Mouse (Mus musculus): ENCODE measurements around the gene Fbxl13.

The Fbxl13 gene

DNA sequence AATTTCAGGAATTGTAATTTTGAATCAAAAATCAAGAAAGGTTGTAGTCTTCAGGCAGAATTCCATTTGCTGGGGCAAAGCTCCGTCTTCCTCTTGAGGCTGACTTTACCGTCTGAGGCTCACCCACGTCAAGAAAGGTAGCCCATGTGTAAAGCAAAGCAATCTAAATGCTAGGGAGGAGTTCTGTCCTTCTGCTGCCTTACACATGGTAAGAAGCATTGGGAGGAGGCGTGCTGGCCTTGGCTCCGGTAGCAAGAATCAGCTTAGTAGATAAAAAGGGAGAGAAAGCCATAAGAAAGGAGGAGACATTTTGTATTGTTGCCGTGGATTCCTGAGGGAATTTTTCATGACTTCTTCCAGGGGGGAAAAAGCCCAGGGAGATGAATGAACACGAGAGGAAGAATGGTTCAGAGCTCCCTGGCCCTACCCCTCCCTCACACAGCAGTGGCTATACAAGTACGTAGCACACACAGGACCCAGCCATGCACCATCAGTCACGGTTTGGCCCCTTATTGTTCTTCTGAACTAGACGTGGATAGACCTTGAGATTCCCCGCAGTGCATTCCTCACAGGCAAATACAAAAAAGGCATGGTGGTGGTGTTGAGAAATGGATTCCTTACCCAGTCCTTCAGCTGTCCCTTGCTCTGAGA, 118.5 kb downstream of the Fbxl13 start:
- DNase-seq (ENCODE audit: low read depth, low spot score), result no peak

DNA sequence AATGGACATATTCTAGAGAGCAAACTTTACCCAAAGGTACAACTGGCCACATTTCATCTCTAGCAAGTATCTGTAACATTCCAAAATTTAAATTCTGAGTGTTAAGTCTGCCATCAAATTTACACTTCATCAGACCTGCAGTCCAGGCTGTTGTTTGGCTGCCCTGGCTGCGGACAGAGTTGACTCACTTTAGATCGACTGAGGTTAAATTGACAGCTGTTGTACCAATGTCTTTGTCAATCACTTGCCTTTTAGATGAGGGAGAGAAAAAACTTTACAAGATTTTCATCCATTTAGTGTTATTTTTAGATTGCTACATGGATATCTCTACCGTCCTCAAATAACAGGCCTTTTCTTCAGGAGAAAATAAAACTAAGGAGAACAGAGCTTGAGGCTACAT, 126.3 kb downstream of the Fbxl13 start:
- no peak for DNase-seq (ENCODE audit: low read depth, low spot score)

DNA sequence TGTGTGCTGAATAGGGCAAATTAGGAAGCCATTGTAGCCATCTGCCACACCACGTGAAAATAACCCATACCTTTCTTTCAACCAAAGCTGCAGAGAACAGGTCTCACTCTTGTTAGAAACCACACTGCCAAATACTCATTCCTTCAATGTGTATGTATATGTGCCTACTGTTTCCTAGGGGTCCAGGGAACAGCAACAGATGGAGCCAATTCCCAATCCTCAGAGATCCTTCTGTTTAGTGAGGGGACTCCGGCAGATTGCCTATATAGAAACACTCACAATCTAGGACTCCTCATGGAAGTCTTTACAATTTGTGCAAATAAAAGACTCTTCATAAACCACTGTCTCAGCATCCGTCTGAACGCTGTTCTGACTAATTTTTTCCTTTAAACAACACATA, 127.2 kb downstream of the Fbxl13 start:
- DNase-seq (ENCODE audit: low read depth, low spot score), result no peak

DNA sequence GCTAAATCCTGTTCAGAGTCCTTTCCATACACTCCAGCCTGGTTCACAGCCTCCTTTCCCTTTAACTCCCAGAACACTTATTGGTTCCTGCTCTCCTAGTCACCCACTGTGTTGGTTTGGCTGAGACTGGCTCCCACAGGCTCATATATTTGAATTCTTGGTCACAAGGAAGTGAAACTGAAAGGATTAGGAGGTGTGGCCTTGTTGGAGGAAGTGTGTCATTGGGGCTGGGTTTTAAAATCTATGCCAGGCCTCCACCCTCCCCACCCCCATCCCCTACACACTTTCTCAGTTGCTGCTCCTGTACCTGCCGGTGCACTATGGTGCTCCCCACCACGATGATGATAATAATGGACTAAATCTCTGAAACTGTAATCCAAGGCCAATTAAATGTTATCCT, 127.9 kb downstream of the Fbxl13 start:
- DNase-seq (ENCODE audit: low read depth, low spot score), result no peak

DNA sequence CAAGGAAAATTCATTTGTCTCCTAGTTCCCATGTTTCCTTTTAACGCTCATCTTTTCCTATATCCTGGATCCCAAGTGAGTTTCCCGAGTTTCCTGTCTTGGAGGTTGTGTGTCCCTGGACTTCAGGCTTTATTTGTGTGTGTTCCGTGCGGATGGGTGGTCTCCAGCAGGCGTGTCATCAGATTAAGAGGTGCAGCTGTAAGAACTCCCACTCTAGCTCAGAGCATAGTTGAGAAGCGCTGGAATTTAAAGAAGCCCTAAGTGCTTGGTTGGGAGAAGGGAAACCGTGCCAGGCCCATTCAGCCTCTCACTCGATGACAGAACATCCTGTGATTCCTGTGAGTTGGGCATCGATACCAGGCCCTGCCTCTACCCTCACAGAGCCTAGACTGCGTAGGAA, 132.1 kb downstream of the Fbxl13 start:
- DNase-seq (ENCODE audit: low read depth, low spot score), result no peak

DNA sequence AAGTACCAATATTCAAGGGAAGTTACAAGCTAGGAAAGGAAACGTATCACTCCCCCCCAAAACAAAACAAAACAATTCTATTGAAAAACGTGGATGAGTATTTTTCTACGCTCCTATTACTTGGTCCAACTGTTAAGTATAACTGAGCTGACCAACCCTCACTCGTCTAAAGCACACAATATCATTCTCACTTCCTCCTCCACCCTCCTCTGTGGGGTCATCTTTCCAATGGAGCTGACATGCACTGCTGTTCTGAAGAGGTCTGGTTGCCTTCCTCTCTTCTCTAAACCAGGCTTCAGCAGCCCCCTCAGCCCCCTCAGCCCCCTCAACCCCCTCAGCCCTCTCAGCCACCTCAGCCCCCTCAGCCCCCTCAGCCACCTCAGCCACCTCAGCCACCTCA, 135.6 kb downstream of the Fbxl13 start:
- DNase-seq (ENCODE audit: low read depth, low spot score), result no peak

DNA sequence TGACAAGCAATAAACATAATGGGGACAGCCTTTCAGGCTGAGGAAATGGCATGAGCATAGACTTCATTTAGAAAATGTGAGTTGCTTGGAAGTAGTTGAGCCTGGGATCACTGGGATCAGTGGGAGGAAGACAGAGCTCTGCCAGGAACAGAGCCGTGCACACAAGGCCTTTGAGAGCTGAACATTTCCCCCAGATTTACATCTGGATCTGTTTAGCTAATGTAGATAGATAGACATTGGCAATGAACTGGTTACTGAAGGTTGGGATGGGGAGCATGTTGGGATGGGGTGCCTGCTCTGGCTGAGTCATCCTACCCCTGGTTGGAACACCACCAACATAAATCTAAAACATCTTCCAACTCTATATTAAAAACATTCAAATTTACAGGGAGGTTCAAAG, 138.5 kb downstream of the Fbxl13 start:
- DNase-seq (ENCODE audit: low read depth, low spot score), result no peak

DNA sequence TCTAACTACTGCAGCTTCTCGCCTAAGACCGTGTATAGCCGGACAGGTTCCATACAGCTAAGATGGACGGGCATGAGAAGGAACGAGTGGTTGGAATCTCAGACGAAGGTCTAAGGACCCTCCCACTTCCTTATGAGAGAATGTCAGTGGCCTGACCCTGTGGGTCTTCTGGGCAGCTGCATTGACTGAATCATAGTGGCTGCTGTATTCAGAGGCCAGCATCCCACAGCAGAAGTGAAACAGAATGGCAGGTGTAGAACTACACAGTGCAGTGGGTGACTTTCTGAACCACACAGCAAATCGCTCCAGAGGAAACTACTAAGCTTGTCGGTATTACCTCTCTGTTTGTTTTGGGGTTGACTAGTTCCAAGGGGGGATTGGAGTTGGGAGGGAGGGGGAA, 140.3 kb downstream of the Fbxl13 start:
- no peak for DNase-seq (ENCODE audit: low read depth, low spot score)

DNA sequence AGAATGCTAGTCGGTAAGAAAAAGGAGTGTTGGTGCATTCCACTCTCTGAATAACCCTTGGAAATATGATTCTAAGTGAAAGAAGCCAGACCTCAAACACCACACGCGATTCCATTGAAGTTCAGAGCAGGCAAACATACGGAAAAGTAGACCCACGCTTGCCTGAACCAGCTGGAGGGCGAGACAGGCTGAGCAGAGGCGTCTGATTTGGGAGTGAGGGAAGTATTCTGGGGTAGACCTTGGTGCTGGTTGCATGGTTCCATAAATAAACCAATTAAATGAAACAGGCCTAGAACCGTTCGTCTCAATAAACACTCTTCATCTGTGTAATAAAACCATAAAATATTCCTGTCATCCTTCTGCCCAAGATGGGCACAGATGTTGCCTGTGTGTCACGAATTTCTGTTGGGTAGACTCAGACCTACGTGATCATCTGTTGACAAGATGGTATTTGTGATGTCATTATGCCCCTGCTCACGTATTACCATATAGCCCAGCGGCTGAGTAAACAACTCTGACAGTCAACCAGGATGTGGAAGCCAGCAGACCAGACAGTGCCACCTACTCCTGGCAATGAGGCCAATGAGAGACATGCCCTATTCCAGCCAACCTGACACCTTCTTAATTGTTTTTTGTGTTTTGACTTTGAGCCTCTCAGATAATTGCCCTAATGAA, 142.4 kb downstream of the Fbxl13 start:
- DNase-seq (ENCODE audit: low read depth, low spot score), result no peak

DNA sequence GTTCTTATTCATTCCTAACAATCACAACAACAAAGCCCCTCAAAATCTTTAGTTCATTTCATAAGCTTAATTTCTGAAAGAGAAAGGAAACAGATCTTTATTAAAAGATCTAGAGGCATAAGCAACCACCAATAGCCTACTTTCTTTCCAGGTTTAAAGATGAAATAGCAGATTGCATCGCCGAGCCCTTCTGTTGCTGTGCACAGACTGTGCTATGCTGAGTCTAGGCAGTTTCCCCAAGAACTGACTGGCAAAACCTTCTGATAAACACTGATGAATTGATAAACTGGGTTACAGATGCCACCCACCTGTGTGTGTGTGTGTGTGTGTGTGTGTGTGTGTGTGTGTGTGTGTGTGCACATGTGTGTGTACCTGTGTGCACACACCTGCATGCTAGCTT, 144.5 kb downstream of the Fbxl13 start:
- no peak for DNase-seq (ENCODE audit: low read depth, low spot score)

DNA sequence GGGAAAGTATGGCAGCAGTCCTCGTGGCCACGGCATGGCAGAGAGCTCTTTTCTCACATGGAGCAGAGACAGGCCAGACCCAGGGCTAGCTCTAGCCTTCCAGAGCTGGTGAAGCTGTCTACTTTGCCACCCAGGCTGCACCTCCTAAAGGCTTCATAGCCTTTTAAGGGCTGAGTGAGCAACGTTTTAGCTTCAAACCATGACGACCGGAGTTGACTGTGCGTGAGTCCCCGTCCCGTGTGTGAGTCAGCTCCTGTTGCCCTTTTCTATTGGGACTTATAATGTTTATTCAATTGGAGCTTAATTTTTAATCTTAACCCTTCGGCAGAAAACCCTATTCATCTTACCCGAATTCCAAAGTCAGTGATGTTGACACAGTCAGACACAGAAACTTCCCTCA, 145.3 kb downstream of the Fbxl13 start:
- DNase-seq (ENCODE audit: low read depth, low spot score), result no peak

DNA sequence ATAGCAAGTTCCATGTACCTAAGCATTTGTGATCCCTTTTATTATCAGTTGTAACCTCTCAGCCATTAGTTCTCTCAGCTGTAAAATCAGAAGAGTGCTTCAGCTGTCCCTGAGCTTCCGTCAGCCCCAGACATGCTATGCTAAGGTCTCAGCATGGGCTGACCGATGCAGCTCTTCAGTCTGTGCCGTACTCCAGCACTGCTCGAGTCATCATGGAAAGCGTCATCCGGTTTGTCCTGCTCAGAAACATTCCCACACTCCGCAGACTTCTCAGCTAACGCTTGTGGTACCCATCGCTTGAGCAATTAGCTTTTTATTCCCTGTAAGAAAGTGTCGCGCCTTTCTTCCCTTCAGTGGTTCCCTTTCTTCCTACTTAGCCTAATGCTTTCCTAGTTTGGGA, 146.5 kb downstream of the Fbxl13 start:
- DNase-seq (ENCODE audit: low read depth, low spot score), result no peak

DNA sequence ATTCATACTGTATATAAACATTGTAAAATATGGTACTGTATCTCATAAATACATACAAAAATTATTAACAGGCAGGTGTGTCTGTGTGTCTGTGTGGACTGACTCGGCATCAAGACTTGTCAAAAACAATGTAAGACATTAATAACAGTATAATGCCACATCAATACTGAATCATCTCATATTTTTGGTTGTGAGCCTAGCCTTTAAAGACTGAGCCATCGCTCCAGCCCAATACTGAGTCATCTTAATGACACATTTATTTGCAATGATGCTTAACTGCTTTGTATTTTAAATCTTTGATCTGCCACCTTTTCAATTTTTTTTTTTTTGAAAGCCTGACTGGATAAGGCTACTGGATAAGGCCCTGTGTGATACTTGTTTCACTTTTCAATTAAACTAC, 146.9 kb downstream of the Fbxl13 start:
- DNase-seq (ENCODE audit: low read depth, low spot score), result no peak

DNA sequence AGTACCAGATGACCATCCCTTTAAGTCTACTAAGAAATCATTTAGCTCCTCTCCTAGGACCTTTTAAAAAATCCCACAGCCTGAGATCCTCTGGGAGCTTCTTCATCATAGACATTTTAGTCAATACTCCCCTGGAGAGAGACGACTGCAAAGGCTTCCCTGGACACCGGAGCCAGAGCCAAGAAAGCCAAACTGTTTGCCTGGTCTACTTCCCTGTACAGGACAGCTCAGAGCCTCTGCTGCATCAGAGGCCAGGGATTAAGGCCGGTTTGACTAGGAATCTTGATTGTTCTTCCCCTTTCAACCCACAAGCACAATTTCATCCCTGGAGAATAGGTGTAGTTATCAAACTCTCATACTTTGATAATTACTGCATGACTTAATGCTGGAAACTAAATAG, 148.6 kb downstream of the Fbxl13 start:
- no peak for DNase-seq (ENCODE audit: low read depth, low spot score)

DNA sequence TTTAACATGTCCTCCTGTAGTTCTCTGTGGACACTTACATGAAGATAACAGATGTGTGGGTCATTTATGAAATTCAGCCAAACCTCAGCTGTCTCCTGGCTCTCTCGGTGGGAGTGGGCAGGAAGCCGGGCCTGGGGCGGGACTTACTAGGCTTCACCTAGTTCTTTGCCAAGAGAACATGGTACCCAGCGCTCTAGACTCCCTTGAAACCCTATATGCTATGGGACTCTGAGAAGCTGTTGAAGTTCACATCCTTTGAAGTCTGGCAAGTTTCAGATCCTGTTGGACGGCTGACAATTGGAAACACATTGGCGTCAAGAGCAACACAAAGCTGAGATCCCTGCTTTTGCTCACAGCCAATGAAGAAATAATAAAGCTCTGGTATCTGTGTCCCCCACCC, 149.1 kb downstream of the Fbxl13 start:
- no peak for DNase-seq (ENCODE audit: low read depth, low spot score)

DNA sequence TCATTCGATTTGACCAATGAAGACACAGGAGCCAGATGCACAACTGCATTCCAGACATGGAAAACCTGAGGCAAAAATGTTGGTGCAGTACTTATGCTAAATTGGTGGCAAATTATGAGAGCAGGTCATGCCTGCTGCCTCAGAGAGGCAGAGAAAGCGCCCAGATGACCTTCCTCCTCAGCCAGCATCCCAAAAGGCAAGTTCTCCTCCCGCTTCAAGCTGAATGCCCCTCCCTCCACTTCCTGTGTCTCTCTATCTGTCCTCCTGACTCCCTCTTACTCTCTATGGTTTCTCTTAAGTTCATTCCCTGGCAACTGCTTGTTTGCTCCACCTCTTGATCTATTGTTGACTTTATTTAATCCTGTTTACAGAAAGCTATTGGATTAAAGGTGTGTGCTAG, 150.7 kb downstream of the Fbxl13 start:
- DNase-seq (ENCODE audit: low read depth, low spot score), result no peak

DNA sequence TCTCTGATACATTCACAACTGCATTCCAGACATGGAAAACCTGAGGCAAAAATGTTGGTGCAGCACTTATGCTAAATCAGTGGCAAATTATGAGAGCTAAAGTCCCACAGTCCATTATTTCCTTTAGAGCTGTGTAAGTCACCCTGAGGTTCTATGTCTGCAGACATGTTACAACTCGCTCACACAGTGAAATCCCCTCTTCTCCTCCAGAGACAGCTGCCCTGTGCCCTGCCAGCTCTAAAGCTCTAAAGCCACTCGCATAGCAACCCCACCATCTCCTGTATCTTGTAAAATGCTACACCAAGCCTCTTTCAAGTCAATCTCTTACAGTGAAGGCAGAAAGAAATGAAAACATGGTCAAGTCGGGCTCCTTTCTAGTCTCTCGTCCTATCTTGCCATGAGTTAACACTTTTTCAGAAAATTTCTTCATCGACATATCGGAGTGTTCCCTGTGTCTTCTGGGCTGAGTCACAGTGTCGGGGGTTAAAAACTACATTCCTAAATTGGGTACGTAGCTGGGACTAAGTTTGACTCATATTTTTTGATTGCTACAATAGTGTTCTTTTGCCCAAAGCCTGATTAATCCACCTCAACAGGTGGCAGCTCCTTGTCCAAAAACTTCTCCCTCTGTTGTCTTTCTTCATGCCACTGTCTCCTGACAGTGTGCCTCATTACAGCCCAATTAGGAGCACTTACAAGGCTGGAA, 152.0 kb downstream of the Fbxl13 start:
- DNase-seq (ENCODE audit: low read depth, low spot score), result no peak

DNA sequence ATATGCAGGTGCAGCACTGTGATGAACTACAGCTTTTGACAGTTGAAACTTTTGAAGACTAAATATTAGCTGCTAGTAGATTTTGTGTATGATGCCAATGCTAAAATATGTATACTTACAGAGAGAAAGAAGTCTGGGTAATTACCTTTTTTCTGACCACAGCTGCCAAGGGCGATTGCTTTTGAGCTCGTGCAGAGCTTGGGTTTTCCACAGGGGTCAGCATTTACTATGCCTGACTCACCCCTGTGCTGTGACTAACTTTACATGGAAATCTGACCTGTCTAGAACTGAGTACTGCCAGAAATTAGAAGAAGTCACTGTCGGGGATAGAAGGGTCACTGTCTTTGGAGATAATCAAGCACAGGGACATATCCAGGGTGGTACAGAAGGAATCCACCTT, 153.2 kb downstream of the Fbxl13 start:
- no peak for DNase-seq (ENCODE audit: low read depth, low spot score)

DNA sequence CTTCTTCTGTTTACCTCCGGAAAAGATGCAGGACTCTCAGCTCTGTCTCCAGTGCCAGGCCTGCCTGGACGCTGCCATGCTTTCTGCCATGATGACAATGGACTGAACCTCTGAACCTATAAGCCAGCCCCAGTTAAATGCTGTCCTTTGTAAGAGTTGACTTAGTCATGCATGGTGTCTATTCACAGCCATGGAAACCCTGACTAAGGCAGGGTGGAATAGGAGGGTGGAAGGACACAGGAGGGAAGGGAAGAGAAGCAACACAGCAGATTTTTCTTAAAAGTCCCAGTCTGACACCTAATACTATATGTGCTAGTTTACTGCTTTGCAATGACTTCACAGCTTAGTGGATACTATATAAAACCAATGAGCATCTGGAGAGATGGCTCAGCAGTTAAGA, 154.0 kb downstream of the Fbxl13 start:
- DNase-seq (ENCODE audit: low read depth, low spot score), result no peak

DNA sequence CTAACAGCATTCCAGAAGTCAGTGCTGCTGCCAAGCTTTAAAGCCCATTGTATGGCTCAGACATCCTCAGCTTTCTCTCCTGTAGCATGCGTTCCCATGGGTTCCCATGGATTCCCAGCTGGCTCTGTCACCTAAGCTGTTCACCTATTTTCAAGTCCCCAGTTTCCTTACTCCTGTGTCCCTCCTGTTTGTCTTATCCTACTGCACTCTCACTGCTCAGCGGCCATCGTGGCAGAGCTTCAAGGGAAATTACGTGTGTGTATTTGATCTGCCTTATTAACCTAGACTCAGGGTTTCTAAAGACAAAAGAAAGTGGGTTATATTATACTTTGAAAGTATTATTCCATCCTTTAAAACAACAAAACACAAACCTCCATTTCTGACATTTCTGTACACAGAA, 156.3 kb downstream of the Fbxl13 start:
- DNase-seq (ENCODE audit: low read depth, low spot score), result no peak

DNA sequence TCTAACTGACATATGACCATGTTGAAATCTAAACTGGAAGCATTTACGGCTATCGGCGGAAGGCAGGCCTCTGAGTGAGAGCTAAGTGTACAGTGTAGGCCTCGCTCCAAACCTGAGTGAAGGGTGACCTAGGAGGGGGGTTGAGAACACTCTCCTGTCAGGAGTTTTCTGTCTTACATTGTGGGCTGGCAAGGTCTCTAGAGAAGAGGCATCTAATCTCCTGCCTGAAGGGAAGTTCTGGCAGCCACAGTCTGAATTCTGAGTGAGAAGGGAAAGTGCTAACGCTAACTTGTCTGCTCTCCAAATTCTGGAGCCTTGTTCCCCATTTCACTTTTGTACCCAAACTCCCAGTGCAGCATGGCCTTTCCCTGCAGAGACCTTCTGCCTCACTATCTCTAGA, 156.9 kb downstream of the Fbxl13 start:
- DNase-seq (ENCODE audit: low read depth, low spot score), result no peak

DNA sequence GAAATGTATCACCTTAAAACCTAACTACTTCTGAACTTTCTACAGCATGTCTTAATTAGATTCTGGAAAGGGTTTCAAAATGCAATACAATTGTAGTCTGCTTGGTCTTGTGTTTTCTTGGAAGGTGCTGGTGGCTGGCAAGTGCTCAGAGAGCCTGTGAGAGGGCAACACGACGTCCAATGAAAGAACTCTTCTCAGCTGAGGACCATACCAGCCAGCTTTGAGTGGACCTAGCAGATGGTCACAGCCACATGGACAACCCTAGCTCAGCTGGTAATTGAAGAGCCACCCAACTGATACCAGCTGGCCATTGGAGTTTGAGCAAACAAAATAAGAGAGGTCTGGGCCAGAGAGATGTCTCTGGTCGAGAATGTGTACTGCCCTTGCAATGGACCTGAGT, 157.7 kb downstream of the Fbxl13 start:
- DNase-seq (ENCODE audit: low read depth, low spot score), result no peak

DNA sequence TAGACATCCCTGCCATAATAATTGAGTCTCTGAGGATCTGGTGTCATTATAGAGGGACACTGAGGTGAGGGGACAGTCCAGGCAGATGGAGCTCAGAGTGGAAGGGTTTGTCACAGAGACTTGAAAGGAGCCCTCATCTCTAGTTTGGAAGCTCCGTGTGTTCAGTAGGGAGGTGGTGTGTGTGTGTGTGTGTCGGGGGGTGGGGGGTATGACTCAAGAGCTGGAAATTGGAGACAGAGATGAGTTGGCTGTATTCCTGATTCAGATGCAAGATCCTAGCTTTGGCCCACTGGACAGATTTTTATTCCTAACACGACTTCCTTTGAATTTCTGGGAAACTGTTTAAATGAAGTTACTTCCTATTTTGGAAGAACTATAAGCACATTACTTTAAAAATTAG, 158.1 kb downstream of the Fbxl13 start:
- no peak for DNase-seq (ENCODE audit: low read depth, low spot score)
